Mouse (Mus musculus) spleen, adult 2 months (tissue): Measurements from ENCODE around the gene Sipa1l2. TPM values are rescaled to one million over a fixed set of nuclear protein-coding genes. Genes with fewer than 3 reads are reported as not detected.

Source experiments
- DNase-seq, 2 experiments: peaks; one replicate each; pipeline versions ENCODE4 v3.0.0 to v3.0.0-alpha.2; 2012 to 2021; ENCODE audit warnings: low spot score in 2 of 2, low read depth in 1 of 2
- H3K27ac ChIP-seq: fragments of 200-500 bp; 2 replicates; pipeline ENCODE4 v1.5.1; 2012; ENCODE audit warnings: low read length, inconsistent platforms; ENCODE audit not compliant: insufficient read depth
- H3K27me3 ChIP-seq: fragments of 200-500 bp; 2 replicates; pipeline ENCODE4 v1.6.1; 2012; ENCODE audit warnings: mild to moderate bottlenecking, moderate library complexity, low read length, inconsistent platforms; ENCODE audit not compliant: control insufficient read depth, insufficient read depth
- H3K36me3 ChIP-seq: fragments of 200-500 bp; 2 replicates; pipeline ENCODE4 v1.6.1; 2012; ENCODE audit warnings: mild to moderate bottlenecking, low read length, inconsistent platforms; ENCODE audit not compliant: control insufficient read depth, insufficient read depth
- H3K4me1 ChIP-seq: fragments of 200-500 bp; 2 replicates; pipeline ENCODE4 v1.6.1; 2011; ENCODE audit warnings: inconsistent platforms; ENCODE audit not compliant: control insufficient read depth, insufficient read depth, insufficient read length
- H3K4me3 ChIP-seq: fragments of 200-500 bp; 2 replicates; pipeline ENCODE4 v1.5.1; 2011; ENCODE audit warnings: mild to moderate bottlenecking, inconsistent platforms; ENCODE audit not compliant: insufficient read depth, insufficient read length; ENCODE audit errors: extremely low read depth
- CTCF ChIP-seq: fragments of 200-500 bp; IDR thresholded peaks from 2 replicates; pipeline ENCODE4 v1.5.1; 2011; ENCODE audit warnings: mild to moderate bottlenecking, inconsistent platforms; ENCODE audit not compliant: insufficient read depth, insufficient read length, insufficient replicate concordance; ENCODE audit errors: extremely low read depth
- POLR2A ChIP-seq: fragments of 200-500 bp; IDR thresholded peaks from 2 replicates; pipeline ENCODE4 v1.6.1; 2011; ENCODE audit warnings: low read depth, low read length, inconsistent platforms
- WGBS: fragments of 180-500 bp; shearing (Covaris S2); methylation state at CpG from one replicate; pipeline ENCODE4 v1.1.7; 2018; 5-methylcytosine and 5-hydroxymethylcytosine counted together
- polyA plus RNA-seq: library from polyadenylated mRNA; depleted of rRNA; stranded (reverse); fragments of >200 nt; gene quantifications from 2 replicates; pipeline ENCODE4 v1.2.3, GENCODE M21; 2012

Sipa1l2 gene
- polyA plus RNA-seq, 1 experiment = 9.7 TPM

GRCm38 (mm10) chr8:125449048-125449447, 120.6 kb downstream of the Sipa1l2 start:
- WGBS = 82% methylated on average over 6 of the region's 6 CpGs
- no peak for TF ChIP-seq CTCF
- TF ChIP-seq POLR2A = no peak

GRCm38 (mm10) chr8:125447543-125447942, 122.1 kb downstream of the Sipa1l2 start:
- H3K4me1 ChIP-seq = no peaks in the 10 kb centered on the region
- H3K4me3 ChIP-seq = no peak overlapping the region
- no peak overlapping the region for H3K27ac ChIP-seq
- no peak for TF ChIP-seq POLR2A
- no peak for TF ChIP-seq CTCF
- no peaks in the 10 kb centered on the region for H3K27me3 ChIP-seq
- DNase-seq = no peak
- peaks cover 10% of the 10 kb centered on the region for H3K36me3 ChIP-seq
- 97% methylated on average over 14 of the region's 14 CpGs for WGBS

More at GRCm38 (mm10) chr8:125449048-125449447, 120.6 kb downstream of the Sipa1l2 start:
- H3K4me3 ChIP-seq = no peak overlapping the region
- peaks cover 14% of the 10 kb centered on the region for H3K36me3 ChIP-seq
- no peak for DNase-seq
- H3K27ac ChIP-seq = no peak overlapping the region
- H3K27me3 ChIP-seq = no peaks in the 10 kb centered on the region
- no peaks in the 10 kb centered on the region for H3K4me1 ChIP-seq

- no peak for DNase-seq
- WGBS = 87% methylated on average over 4 of the region's 4 CpGs
- TF ChIP-seq CTCF = no peak
- H3K36me3 ChIP-seq = peaks cover 19% of the 10 kb centered on the region
- H3K4me1 ChIP-seq = no peaks in the 10 kb centered on the region
- H3K27ac ChIP-seq = no peak overlapping the region
- no peak overlapping the region for H3K4me3 ChIP-seq
- H3K27me3 ChIP-seq = no peaks in the 10 kb centered on the region
Observed at GRCm38 (mm10) chr8:125446236-125446635, 123.4 kb downstream of the Sipa1l2 start.

GRCm38 (mm10) chr8:125445225-125445609, 124.4 kb downstream of the Sipa1l2 start:
- Histone ChIP-seq H3K27ac (no peak overlapping the region), H3K27me3 (no peaks in the 10 kb centered on the region), H3K4me3 (no peak overlapping the region), H3K4me1 (no peaks in the 10 kb centered on the region), H3K36me3 (peaks cover 16% of the 10 kb centered on the region)
- no peak for DNase-seq
- WGBS = 85% methylated on average over 3 of the region's 3 CpGs
- TF ChIP-seq POLR2A (no peak), CTCF (no peak)

GRCm38 (mm10) chr8:125444457-125445224, 125.0 kb downstream of the Sipa1l2 start:
- H3K27ac ChIP-seq = no peak overlapping the region
- H3K36me3 ChIP-seq = peaks cover 18% of the 10 kb centered on the region

GRCm38 (mm10) chr8:125435320-125436100, 134.1 kb downstream of the Sipa1l2 start:
- Histone ChIP-seq H3K27me3 (no peaks in the 10 kb centered on the region), H3K36me3 (peaks cover 16% of the 10 kb centered on the region), H3K27ac (no peak overlapping the region), H3K4me3 (no peak overlapping the region), H3K4me1 (no peaks in the 10 kb centered on the region)
- WGBS = 81% methylated on average over 7 of the region's 7 CpGs
- DNase-seq = no peak
- TF ChIP-seq POLR2A = no peak

More at GRCm38 (mm10) chr8:125444457-125445224, 125.0 kb downstream of the Sipa1l2 start:
- no peak for TF ChIP-seq POLR2A
- no peak for TF ChIP-seq CTCF
- no peak for DNase-seq
- no peak overlapping the region for H3K4me3 ChIP-seq
- H3K4me1 ChIP-seq = no peaks in the 10 kb centered on the region
- WGBS = 89% methylated on average over 16 of the region's 16 CpGs
- H3K27me3 ChIP-seq = no peaks in the 10 kb centered on the region

- no peak for DNase-seq
- Histone ChIP-seq H3K4me3 (no peak overlapping the region), H3K27me3 (no peaks in the 10 kb centered on the region), H3K27ac (no peak overlapping the region), H3K4me1 (no peaks in the 10 kb centered on the region), H3K36me3 (peaks cover 13% of the 10 kb centered on the region)
- TF ChIP-seq POLR2A (no peak), CTCF (no peak)
- 36% methylated on average over 8 of the region's 8 CpGs for WGBS
Observed at GRCm38 (mm10) chr8:125434151-125434550, 135.5 kb downstream of the Sipa1l2 start.
